Mouse (Mus musculus) myocyte (in vitro differentiated cells): Measurements from ENCODE around the gene Kng2. TPM values are rescaled to one million over a fixed set of nuclear protein-coding genes. Genes with fewer than 3 reads are reported as not detected.
"Not testable (repeated sequence)": the region's sequence is repeated elsewhere in the genome, so short reads cannot be mapped to it uniquely, and the experiment has no call there.

Experiments
- H3K27me3 ChIP-seq: one replicate; pipeline ENCODE4 v1.6.1; 2011; ENCODE audit not compliant: control insufficient read depth, insufficient read depth, insufficient read length
- H3K36me3 ChIP-seq: one replicate; pipeline ENCODE4 v1.6.1; 2011; ENCODE audit not compliant: control insufficient read depth, insufficient read depth
- H3K4me2 ChIP-seq: one replicate; pipeline ENCODE4 v1.6.1; 2011; ENCODE audit warnings: low read depth, control low read depth
- H3K4me3 ChIP-seq: one replicate; pipeline ENCODE4 v1.5.1; 2011; ENCODE audit warnings: mild to moderate bottlenecking, control low read depth, moderate library complexity
- H3K79me2 ChIP-seq: one replicate; pipeline ENCODE4 v1.6.1; 2011; ENCODE audit not compliant: control insufficient read depth, insufficient read depth
- H3ac ChIP-seq: one replicate; pipeline ENCODE4 v1.6.1; 2011; ENCODE audit not compliant: control insufficient read depth, insufficient read length
- CEBPB ChIP-seq: IDR thresholded peaks from 2 replicates; pipeline ENCODE4 v1.6.1; 2011; ENCODE audit warnings: mild to moderate bottlenecking, moderate library complexity; ENCODE audit not compliant: poor library complexity, insufficient read depth, severe bottlenecking
- E2F4 ChIP-seq: IDR thresholded peaks from one replicate; pipeline ENCODE4 v1.6.1; 2011; ENCODE audit warnings: mild to moderate bottlenecking, control low read depth, moderate library complexity; ENCODE audit not compliant: insufficient read depth
- MAX ChIP-seq: IDR thresholded peaks from one replicate; pipeline ENCODE4 v1.6.1; 2011; ENCODE audit warnings: low read depth, mild to moderate bottlenecking, control low read depth
- MYOD1 ChIP-seq, 3 experiments: IDR thresholded peaks; one replicate each; pipeline ENCODE4 v1.6.1; 2011; ENCODE audit warnings: control low read depth in 2 of 3, low read depth in 2 of 3, mild to moderate bottlenecking in 2 of 3, moderate library complexity in 1 of 3; ENCODE audit not compliant: insufficient read length in 2 of 3, control insufficient read depth in 1 of 3
- MYOG ChIP-seq, 3 experiments: IDR thresholded peaks; one replicate each; pipeline ENCODE4 v1.6.1; 2011; ENCODE audit warnings: control low read depth in 2 of 3, low read depth in 2 of 3, mild to moderate bottlenecking in 2 of 3; ENCODE audit not compliant: insufficient read length in 2 of 3, control insufficient read depth in 1 of 3, insufficient read depth in 1 of 3
- POLR2A ChIP-seq: IDR thresholded peaks from one replicate; pipeline ENCODE4 v1.6.1; 2011; ENCODE audit warnings: low read depth, mild to moderate bottlenecking, control low read depth, moderate library complexity; ENCODE audit not compliant: insufficient read length
- POLR2AphosphoS2 ChIP-seq: IDR thresholded peaks from one replicate; pipeline ENCODE4 v1.6.1; 2011; ENCODE audit warnings: low read depth, control low read depth; ENCODE audit not compliant: insufficient read length
- REST ChIP-seq: IDR thresholded peaks from one replicate; pipeline ENCODE4 v1.6.1; 2011; ENCODE audit warnings: mild to moderate bottlenecking, control low read depth, moderate library complexity; ENCODE audit not compliant: insufficient read depth, insufficient read length
- SRF ChIP-seq: IDR thresholded peaks from one replicate; pipeline ENCODE4 v1.6.1; 2011; ENCODE audit warnings: low read depth; ENCODE audit not compliant: control insufficient read depth, insufficient read length
- TCF12 ChIP-seq: IDR thresholded peaks from one replicate; pipeline ENCODE4 v1.6.1; 2011; ENCODE audit warnings: mild to moderate bottlenecking, control low read depth; ENCODE audit not compliant: poor library complexity, insufficient read depth, severe bottlenecking
- TCF3 ChIP-seq: IDR thresholded peaks from one replicate; pipeline ENCODE4 v1.6.1; 2011; ENCODE audit warnings: low read depth, control low read depth; ENCODE audit not compliant: insufficient read length
- USF1 ChIP-seq: IDR thresholded peaks from one replicate; pipeline ENCODE4 v1.6.1; 2011; ENCODE audit warnings: low read depth, mild to moderate bottlenecking, control low read depth, moderate library complexity
- polyA plus RNA-seq: library from polyadenylated mRNA; unstranded; fragments of >200 nt; fragmentation: generic; extraction: Trizol; gene quantifications from one replicate; pipeline ENCODE4 v1.2.1, GENCODE M21; 2012; ENCODE audit warnings: missing spikeins

The Kng2 gene
- polyA plus RNA-seq, 1 experiment = not detected

DNA sequence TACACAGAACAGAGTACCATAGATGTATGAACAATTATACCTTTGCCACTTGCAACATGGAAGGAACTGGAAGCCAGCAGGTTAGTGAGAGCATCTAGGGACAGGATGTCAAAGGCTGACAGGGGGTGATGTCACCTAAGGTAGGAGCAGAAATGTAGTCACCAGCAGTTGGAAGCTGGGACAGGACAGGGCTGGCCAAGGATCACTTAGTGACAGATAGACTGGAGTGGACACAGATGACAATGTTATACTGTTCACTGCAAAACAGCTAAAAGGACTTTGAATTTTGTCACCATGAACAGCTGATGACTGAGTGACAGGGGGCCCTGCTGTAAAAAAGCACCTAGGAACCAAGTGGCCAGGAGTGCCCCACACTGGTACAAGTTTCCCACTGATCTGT lies 2.7 kb downstream of the Kng2 start:
- no peaks in the 10 kb centered on the region for H3K79me2 ChIP-seq
- no peak overlapping the region for H3K4me2 ChIP-seq
- H3K27me3 ChIP-seq = no peaks in the 10 kb centered on the region
- no peak overlapping the region for H3ac ChIP-seq
- H3K36me3 ChIP-seq = no peaks in the 10 kb centered on the region
- H3K4me3 ChIP-seq = no peak overlapping the region
- TF ChIP-seq MAX (no peak), CEBPB (no peak), TCF12 (no peak), MYOG (IDR thresholded peaks at IDR 0.05; ENCODE audit: control insufficient read depth in 1 of 3, insufficient read depth in 1 of 3, insufficient read length in 2 of 3, low read depth in 2 of 3) (no peak), MYOD1 (IDR thresholded peaks at IDR 0.05; ENCODE audit: control insufficient read depth in 1 of 3, insufficient read length in 2 of 3, low read depth in 2 of 3) (no peak), E2F4 (no peak), POLR2A (no peak)

GRCm38 (mm10) chr16:23025111-23025510 lies 4.2 kb downstream of the Kng2 start:
- Histone ChIP-seq H3K36me3 (no peaks in the 10 kb centered on the region), H3ac (no peak overlapping the region), H3K4me2 (no peak overlapping the region), H3K27me3 (no peaks in the 10 kb centered on the region), H3K4me3 (no peak overlapping the region), H3K79me2 (no peaks in the 10 kb centered on the region)
- no peak for TF ChIP-seq TCF3
- no peak for TF ChIP-seq CEBPB
- no peak for TF ChIP-seq MAX
- no peak for TF ChIP-seq POLR2A
- TF ChIP-seq MYOD1 (IDR thresholded peaks at IDR 0.05; ENCODE audit: control insufficient read depth in 1 of 3, insufficient read length in 2 of 3, low read depth in 2 of 3) = no peak
- TF ChIP-seq USF1 = no peak
- TF ChIP-seq TCF12 = no peak
- no peak for TF ChIP-seq SRF
- TF ChIP-seq POLR2AphosphoS2 = no peak
- TF ChIP-seq REST = no peak
- TF ChIP-seq E2F4 = no peak
- no peak for TF ChIP-seq MYOG (IDR thresholded peaks at IDR 0.05; ENCODE audit: control insufficient read depth in 1 of 3, insufficient read depth in 1 of 3, insufficient read length in 2 of 3, low read depth in 2 of 3)

DNA sequence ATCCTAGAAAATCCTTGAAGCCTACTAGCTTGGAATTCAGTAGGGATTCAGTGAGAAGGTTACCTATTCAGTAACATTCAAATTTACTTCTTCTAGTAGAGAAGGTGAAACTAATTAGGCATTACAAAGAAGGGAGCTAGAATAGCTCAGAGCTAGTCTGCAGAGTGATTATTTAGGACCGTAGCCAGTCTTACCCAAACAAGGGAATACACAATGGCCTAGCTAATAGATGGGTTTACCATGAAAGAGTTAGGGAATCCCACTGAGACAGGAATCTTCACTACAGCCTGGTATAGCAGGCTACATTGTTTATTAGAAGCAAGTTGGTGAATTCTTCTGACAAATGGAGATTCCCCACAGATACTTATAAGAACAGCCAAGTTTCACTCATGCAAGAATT lies 8.7 kb downstream of the Kng2 start:
- not testable (repeated sequence) for H3K4me3 ChIP-seq, H3K79me2 ChIP-seq, H3K27me3 ChIP-seq, H3K36me3 ChIP-seq, H3ac ChIP-seq, H3K4me2 ChIP-seq

DNA sequence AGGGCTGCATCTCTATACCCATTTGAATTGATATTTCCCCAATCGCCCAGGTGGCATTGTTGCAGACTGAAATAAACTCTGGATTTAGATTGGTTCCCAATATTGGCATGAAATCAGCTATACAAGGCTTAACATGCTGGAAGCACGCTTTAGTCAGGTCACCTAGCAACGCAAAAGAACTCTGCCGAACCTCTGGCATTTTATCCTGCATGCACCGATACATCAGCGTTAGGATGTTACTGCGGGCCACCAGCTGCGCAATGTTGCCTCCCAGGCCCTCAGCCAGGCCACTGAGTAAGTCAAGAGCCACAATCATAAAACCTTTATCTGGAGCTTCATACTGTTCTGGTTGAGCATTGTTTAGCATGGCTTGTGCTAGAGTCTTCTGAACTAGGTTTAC lies 14.6 kb downstream of the Kng2 start:
- H3K79me2 ChIP-seq, H3K4me2 ChIP-seq, H3K4me3 ChIP-seq, H3K27me3 ChIP-seq, H3ac ChIP-seq, H3K36me3 ChIP-seq: not testable (repeated sequence)

GRCm38 (mm10) chr16:23013786-23014185 lies 15.5 kb downstream of the Kng2 start:
- not testable (repeated sequence) for H3K27me3 ChIP-seq, H3ac ChIP-seq, H3K4me3 ChIP-seq, H3K36me3 ChIP-seq, H3K79me2 ChIP-seq, H3K4me2 ChIP-seq

- H3K4me2 ChIP-seq, H3K79me2 ChIP-seq, H3ac ChIP-seq, H3K27me3 ChIP-seq, H3K4me3 ChIP-seq, H3K36me3 ChIP-seq: not testable (repeated sequence)
Measured at GRCm38 (mm10) chr16:22996951-22997350, 32.3 kb downstream of the Kng2 start.

DNA sequence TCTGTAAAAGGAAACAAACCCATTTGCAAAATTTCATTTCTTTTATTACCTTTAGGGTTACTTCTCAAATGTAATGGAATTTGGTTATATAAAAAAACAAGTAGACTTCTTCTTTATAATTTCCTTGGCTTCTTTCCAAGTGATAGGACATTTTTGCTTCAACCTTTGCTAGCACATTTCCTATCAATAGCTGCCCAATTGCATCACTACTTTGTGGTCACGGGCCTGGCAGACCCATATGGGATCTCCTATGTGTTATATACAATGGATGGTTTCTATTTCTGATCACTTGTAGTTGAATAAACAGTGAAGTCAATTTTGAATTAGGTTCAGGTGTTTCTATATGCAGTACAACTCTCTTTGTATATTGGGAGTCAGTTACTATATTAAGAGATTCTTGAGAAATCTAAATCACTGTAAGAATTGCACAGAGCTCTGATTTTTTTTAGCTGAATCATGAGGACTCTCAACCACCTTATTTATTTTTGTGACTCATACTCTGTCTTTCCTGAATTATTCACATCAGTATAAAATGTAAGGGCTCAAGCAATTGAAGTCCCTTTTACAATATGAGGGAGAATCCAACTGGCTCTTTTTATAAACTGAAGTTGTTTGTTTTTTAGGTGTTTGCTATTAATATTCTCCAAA lies 61.8 kb downstream of the Kng2 start:
- no peaks in the 10 kb centered on the region for H3K27me3 ChIP-seq
- H3K4me3 ChIP-seq = no peak overlapping the region
- H3K4me2 ChIP-seq = no peak overlapping the region
- TF ChIP-seq E2F4 = no peak
- TF ChIP-seq CEBPB = peak; percentile 27; the same call in 1 of the 2 replicates
- TF ChIP-seq MAX = no peak
- TF ChIP-seq POLR2A = no peak
- TF ChIP-seq TCF3 = no peak
- no peak for TF ChIP-seq MYOD1 (IDR thresholded peaks at IDR 0.05; ENCODE audit: control insufficient read depth in 1 of 3, insufficient read length in 2 of 3, low read depth in 2 of 3)
- no peaks in the 10 kb centered on the region for H3K79me2 ChIP-seq
- no peak overlapping the region for H3ac ChIP-seq
- H3K36me3 ChIP-seq = no peaks in the 10 kb centered on the region
